13 mouse cellular contexts compared by ENCODE assay signal in genomic region chr14:36923383-36923782, GRCm38 (mm10).
"Had no signal": no experiment of that assay in that cellular context is flagged by ENCODE, and none has a peak within 500 bp of the region (broad histone marks: within the 10 kb centered on the region; RNA-seq: fewer than 3 reads in every experiment).

No protein-coding gene starts in this region.

- H3K4me3 ChIP-seq: megakaryocyte, embryonic 14.5 days; midbrain, embryonic 12.5 days; midbrain, embryonic 15.5 days; neural tube, embryonic 12.5 days had no signal

- H3K9ac ChIP-seq: lung, embryonic 14.5 days; midbrain, embryonic 12.5 days; midbrain, embryonic 15.5 days; neural tube, embryonic 12.5 days had no signal

- H3K4me2 ChIP-seq: lung, embryonic 14.5 days; midbrain, embryonic 12.5 days; midbrain, embryonic 15.5 days; neural tube, embryonic 12.5 days had no signal

- H3K27me3 ChIP-seq: megakaryocyte, embryonic 14.5 days; midbrain, embryonic 12.5 days; midbrain, embryonic 15.5 days; neural tube, embryonic 12.5 days had no signal

- H3K9me3 ChIP-seq: megakaryocyte, embryonic 14.5 days; midbrain, embryonic 12.5 days; midbrain, embryonic 15.5 days; neural tube, embryonic 12.5 days had no signal

- H3K4me1 ChIP-seq: midbrain, embryonic 12.5 days; midbrain, embryonic 15.5 days; neural tube, embryonic 12.5 days had no signal

- DNase-seq: lung, adult 18-20 months; lung, embryonic 14.5 days; lung, postnatal 10 days; lung, postnatal 4 days; right cerebral cortex, postnatal 14 days; spleen, adult 18-20 months; thymus, adult 18-20 months; thymus, postnatal 14 days; thymus, postnatal 36 days had no signal

- H3K27ac ChIP-seq: midbrain, embryonic 12.5 days; midbrain, embryonic 15.5 days; neural tube, embryonic 12.5 days had no signal

- ATAC-seq: midbrain, embryonic 15.5 days had no signal
